Mouse (Mus musculus) adrenal gland, postnatal 0 days (tissue): ENCODE data around the gene Rpp25l. TPM values are rescaled to one million over a fixed set of nuclear protein-coding genes. Genes with fewer than 3 reads are reported as not detected.

Source experiments
- polyA plus RNA-seq: library from polyadenylated mRNA; unstranded; fragments of >200 nt; fragmentation: Nextera tagmentation; extraction: Ambion mirVana; gene quantifications from 2 replicates; pipeline ENCODE4 v1.2.1, GENCODE M21; 2015

Rpp25l gene
- 43.9 and 57.0 TPM in 2 replicates for polyA plus RNA-seq

GRCm38 (mm10) chr4:41713197-41714067 is at the start of gene Rpp25l:
Rpp25l (minus strand) TSS chr4:41713534.

DNA sequence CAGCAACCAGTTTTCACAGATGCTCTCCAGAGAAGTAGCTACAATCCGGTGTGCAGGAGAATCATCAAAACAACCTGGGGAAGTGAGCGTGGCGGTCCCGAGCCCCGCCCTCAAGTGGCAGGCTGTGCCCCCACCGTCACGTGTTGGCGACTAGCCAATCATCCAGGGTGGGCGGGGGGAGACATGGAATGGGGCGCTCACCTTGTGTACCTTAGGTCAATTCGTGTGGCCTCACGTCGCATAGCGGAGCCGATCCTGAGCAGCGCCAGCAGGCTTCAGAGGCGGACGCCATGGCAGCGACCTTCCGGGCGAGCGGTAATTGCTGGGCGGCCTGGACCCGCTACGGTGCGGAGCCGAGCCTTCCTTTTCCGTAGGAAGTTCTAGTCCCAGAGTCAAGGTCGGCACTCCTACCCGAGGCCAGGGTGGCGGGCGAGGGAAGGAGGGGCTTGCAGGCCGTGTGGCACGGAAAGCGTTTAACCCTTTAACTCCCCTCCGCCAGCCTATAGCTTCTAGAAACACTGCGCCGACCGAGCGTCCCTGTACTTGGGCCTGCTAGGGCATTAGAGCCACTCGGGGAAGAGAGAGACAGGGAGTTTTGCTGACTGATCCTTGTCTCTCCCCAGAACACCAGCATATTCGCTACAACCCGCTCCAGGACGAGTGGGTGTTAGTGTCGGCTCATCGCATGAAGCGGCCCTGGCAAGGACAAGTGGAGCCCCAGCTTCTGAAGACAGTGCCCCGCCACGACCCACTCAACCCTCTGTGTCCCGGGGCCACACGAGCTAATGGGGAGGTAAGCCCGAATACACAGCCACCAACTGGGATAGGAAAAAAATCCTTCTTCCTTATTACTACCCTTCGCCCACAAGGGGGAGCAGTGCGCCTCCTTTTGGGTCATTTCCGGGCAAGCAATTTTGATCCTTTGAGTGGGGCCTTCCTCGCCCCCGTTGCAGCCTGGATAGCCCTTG is 42.3 kb upstream of the Rpp25l start, which contains the start of gene Sigmar1:
TSS of gene Sigmar1 (minus strand) at position 820 of the 968 bp plus-strand sequence.

GRCm38 (mm10) chr4:41754797-41755337 is 41.5 kb upstream of the Rpp25l start, which contains the start of gene Galt:
Galt (plus strand) TSS chr4:41755228.

DNA sequence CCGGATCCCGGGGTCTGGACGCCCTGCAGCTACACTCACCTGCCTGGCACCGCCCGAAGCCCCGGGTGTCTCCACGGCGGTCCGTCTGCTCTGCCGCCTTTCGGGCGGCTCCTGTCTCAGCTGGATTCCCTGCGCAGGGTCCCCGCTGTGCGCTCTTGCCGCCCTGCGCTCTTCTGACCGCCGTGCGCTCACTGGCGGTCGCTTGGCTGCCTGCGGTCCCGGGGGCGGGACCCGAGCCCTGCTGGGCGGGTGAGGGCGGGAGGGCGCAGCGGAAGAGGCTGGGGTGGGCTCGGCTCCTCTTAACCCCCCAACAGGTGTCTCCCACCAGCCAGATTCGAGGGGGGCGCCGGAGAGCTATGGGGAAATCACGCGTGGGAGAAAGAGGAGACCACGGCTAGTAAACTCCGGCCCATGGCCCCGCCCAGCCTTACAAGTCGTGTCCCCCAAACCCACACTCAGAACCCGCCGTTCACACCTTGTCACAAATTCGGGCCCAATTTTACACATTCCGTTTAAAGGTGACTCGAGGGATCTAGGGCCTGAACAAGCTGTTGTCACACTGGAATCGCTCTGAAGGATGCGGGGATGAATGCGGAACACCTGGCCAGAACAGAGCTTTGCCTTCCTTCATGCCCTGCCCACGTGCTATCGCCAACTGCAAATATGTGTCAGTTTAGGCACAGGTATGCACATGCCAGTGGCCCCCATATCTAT is 17.9 kb upstream of the Rpp25l start, which contains the start of gene Arid3c:
TSS of gene Arid3c (minus strand) at position 91 of the 714 bp plus-strand sequence.

DNA sequence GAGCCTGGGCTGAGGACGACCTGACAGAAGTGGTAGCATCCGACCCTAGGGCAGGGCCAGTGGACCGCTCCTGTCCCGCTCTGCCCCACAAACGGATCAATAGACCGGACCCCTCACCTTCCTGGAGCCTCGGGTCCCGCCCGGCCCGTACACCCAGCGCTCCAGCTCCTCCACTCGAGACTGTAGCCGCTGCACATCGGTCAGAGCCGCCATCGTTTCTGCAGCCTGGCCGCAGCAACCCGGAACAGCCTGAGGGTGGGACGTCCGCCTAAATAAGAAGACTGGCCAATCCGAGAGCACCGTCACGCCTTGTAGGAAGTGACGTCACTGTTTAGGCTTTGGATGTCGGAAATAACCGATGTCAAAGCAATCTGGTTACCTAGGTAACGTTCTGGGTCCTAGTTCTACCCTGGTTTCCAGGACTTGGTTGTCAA is 9.6 kb upstream of the Rpp25l start, which contains the start of gene Dctn3:
TSS of gene Dctn3 (minus strand) at position 253 of the 434 bp plus-strand sequence.

DNA sequence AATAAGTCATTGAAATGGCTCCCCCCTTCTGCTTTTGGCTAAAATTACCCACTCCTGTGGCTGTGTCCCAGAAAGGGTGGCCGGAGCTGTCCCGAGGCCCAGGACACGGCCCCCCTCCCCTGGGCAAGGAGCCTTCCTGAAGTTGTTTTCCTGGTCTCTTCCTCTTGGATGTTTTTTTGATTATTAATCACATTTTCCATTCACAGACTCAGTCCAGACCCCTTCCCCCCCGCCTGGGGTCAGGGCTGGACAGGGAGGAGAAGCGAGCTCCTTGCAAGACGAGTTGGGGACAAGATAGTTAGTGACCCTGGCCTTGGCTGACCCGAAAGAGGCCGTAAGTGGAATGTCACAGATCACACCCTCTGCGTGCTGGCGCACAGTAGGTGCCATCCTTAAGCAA is 13.6 kb downstream of the Rpp25l start, which contains the start of gene Il11ra1:
TSS of gene Il11ra1 (plus strand) at position 207 of the 400 bp plus-strand sequence.

DNA sequence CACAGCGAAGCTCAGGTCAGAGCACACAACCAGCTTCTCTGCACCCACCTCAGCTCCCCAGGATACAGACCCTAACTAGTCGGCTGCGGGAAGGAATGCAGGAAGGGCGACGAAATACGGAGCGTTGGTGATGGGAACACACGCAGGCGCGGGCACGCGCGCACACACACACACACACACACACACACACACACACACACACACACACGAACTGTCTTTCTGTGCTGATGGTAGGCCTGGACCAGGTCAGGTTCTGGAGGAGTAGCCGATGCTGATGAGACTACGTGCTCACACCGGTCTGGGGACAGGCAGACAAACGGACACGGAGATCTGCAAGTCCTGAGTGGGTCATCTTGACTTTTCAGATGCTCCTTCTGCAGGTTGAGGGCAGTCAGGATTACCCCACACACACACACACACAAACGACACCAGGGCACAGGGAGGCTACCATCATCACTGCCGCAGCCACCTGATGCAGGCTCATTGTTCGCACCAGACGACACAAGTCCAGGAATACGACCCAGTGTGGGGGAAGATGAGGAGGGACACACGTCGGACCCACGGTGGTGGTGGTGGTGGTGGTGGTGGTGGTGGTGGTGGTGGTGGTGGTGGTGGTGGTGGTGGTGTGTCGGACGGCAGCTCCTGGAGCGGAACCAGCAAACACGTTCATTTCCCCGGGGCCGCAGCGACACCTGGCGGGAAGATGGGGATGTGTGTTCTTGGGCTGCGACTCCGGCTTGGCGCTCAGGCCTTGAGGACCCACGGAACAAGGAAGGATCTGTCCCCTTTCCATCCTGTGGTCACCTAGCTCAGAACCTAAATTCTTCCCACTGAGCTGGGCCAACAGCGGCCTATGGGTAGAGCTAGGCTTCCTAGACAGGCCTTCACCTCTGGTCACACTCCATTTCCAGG is 16.1 kb downstream of the Rpp25l start, which contains the start of gene Cntfr:
TSS of gene Cntfr (minus strand) at position 160 of the 912 bp plus-strand sequence.

Other genes starting within 250 kb of the Rpp25l start
- gene Kif24, start 248.6 kb downstream of the Rpp25l start, polyA plus RNA-seq, result 1.8 TPM in 2 replicates
- gene Nudt2, start 248.4 kb downstream of the Rpp25l start, polyA plus RNA-seq, result 74.3 and 75.2 TPM in 2 replicates
- gene AI464131, start 210.5 kb downstream of the Rpp25l start, polyA plus RNA-seq, result 4.2 and 6.0 TPM in 2 replicates
- 0.41 and 1.2 TPM in 2 replicates for gene 1110017D15Rik, start 196.2 kb downstream of the Rpp25l start, polyA plus RNA-seq
- gene Fam219a, start 144.0 kb downstream of the Rpp25l start, polyA plus RNA-seq, result 3.8 and 6.3 TPM in 2 replicates
- gene Dnaic1, start 143.8 kb downstream of the Rpp25l start, polyA plus RNA-seq, result 0.76 and 1.5 TPM in 2 replicates
- gene Enho, start 73.2 kb downstream of the Rpp25l start, polyA plus RNA-seq, result 14.2 and 24.3 TPM in 2 replicates
- 10.2 and 20.2 TPM in 2 replicates for gene Cntfr, start 16.4 kb downstream of the Rpp25l start, polyA plus RNA-seq
- gene Il11ra1, start 13.5 kb downstream of the Rpp25l start, polyA plus RNA-seq, result 170 and 228 TPM in 2 replicates
- 192 and 202 TPM in 2 replicates for gene Dctn3, start 9.6 kb upstream of the Rpp25l start, polyA plus RNA-seq
- gene Arid3c, start 17.6 kb upstream of the Rpp25l start, polyA plus RNA-seq, result 0.07 TPM in 1 of 2 replicates, not detected in the other
- gene Galt, start 41.7 kb upstream of the Rpp25l start, polyA plus RNA-seq, result 37.9 and 56.4 TPM in 2 replicates
- gene Sigmar1, start 42.6 kb upstream of the Rpp25l start, polyA plus RNA-seq, result 50.5 and 75.3 TPM in 2 replicates
- 83.8 and 137 TPM in 2 replicates for gene Ccl27a, start 60.7 kb upstream of the Rpp25l start, polyA plus RNA-seq
- gene Gm21541, start 190.1 kb upstream of the Rpp25l start, polyA plus RNA-seq, result 1.1 TPM in 1 of 2 replicates, not detected in the other
- 4.6 and 13.9 TPM in 2 replicates for gene Gm20878, start 228.0 kb upstream of the Rpp25l start, polyA plus RNA-seq